Mouse (Mus musculus) macrophage (primary cell): ENCODE measurements around the gene Sgca. TPM values are rescaled to one million over a fixed set of nuclear protein-coding genes. Genes with fewer than 3 reads are reported as not detected.
A peak's percentile ranks its signal among the peaks of the same experiment; 100 is the strongest.
"Not testable (repeated sequence)": the region's sequence is repeated elsewhere in the genome, so short reads cannot be mapped to it uniquely, and the experiment has no call there.

Source experiments
- H3K27ac ChIP-seq: fragments of 350-480 bp; formaldehyde crosslinking; 2 replicates; pipeline ENCODE4 v1.9.0; 2021
- H3K36me3 ChIP-seq: fragments of 350-480 bp; formaldehyde crosslinking; 2 replicates; pipeline ENCODE4 v1.9.0; 2021; ENCODE audit errors: inconsistent target
- H3K4me3 ChIP-seq: fragments of 350-480 bp; formaldehyde crosslinking; 2 replicates; pipeline ENCODE4 v1.9.0; 2021; ENCODE audit errors: inconsistent target
- H3K79me2 ChIP-seq: fragments of 350-480 bp; formaldehyde crosslinking; 2 replicates; pipeline ENCODE4 v1.9.0; 2021; ENCODE audit errors: inconsistent target
- WGBS: methylation state at CpG from one replicate; pipeline ENCODE4 v1.1.7; 2026; ENCODE audit warnings: inconsistent platforms; ENCODE audit not compliant: missing documents; 5-methylcytosine and 5-hydroxymethylcytosine counted together
- polyA plus RNA-seq: library from polyadenylated mRNA; stranded (reverse); fragments of 250-400 nt; gene quantifications from 3 replicates; pipeline ENCODE4 v1.2.4, GENCODE M21; 2018; ENCODE audit warnings: inconsistent platforms
- total RNA-seq, 78 experiments: library from RNA; depleted of rRNA; stranded (reverse); fragments of 250-400 nt; gene quantifications; 1 replicate in 9 of 78; 2 replicates in 24 of 78; 3 replicates in 43 of 78; 4 replicates in 2 of 78; pipeline ENCODE4 v1.2.4; 2018; ENCODE audit warnings: inconsistent platforms in 56 of 78

The Sgca gene
- total RNA-seq (2018; cell fraction: chromatin; rRNA removed), result under 1 TPM in 1 of 26 experiments, not detected in 25; 0.51 TPM
- total RNA-seq (2018; cell fraction: cytosol; rRNA removed), result not detected
- 1 to 10 TPM in 2 of 26 experiments, not detected in 24; 1.5 to 1.6 TPM for total RNA-seq (2018; cell fraction: nucleus; rRNA removed)
- not detected in 3 replicates for polyA plus RNA-seq

DNA sequence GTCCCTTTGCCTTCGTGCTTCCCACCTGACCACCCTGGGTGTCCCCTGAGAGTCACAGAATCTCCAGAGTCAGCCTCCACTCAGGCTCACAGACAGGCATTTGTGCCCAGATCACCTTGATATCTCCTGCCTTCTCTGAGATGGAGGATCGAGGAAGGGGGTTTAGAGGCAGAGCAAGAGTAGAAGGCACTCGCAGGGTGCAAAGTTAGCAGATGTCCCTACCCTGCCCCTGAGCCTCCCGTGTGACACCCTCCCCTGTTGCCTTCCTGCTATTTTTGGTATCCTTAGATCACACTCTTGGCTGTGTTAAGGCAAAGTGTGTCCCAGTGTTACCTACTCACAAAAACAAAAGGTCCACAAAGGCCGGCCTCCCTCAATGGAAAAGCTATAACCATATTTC lies at the start of gene Sgca:
TSS of gene Sgca (minus strand) at position 129 of the 400 bp plus-strand sequence.
- Histone ChIP-seq H3K4me3 (no peak within 1 kb of the TSS), H3K79me2 (no peaks in the 10 kb centered on the region), H3K27ac (no peak within 1 kb of the TSS), H3K36me3 (no peaks in the 10 kb centered on the region)
- 83% methylated on average over 5 of the region's 5 CpGs for WGBS

DNA sequence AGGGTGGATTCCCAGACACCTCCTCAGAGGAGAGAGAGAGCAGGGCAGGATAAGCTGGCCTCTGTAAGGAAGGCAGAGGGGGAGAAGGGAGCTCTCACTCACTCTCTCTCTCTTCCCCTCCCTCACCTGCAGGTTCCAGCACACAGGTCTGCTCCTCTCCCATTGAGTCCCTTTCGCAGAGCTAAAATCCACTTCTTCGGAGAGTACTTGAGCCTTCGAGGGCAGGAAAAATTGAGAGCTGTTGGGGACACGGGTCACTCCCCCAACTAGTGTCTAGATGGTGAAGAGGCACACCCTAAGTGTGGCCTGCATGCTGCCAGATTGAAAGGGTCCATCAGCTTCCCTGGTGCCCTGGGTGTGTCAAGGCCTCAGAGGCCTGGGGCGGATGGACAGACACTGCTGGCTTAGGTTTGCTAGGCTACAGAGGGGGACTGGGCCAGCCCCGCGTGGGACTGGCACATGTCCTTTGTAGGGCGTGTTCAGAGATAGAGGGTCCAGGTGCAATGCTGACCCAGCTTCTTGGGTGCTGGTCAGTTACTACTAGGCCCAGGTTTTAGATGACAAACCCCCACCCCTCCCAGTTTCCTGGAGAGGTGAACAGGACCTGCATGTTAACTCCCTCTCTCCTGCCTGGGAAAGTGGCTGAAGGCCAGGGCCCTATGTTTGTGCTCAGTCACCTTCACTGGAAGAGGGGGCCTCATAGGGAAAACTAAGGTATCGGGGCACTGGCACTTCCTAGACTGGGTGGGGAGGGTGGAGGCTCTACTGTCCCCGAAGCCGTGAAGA lies 49.3 kb upstream of the Sgca start:
- WGBS, result 95% methylated on average over 11 of the region's 11 CpGs
- Histone ChIP-seq H3K36me3 (no peaks in the 10 kb centered on the region), H3K79me2 (no peaks in the 10 kb centered on the region), H3K4me3 (no peak overlapping the region), H3K27ac (no peak overlapping the region)

DNA sequence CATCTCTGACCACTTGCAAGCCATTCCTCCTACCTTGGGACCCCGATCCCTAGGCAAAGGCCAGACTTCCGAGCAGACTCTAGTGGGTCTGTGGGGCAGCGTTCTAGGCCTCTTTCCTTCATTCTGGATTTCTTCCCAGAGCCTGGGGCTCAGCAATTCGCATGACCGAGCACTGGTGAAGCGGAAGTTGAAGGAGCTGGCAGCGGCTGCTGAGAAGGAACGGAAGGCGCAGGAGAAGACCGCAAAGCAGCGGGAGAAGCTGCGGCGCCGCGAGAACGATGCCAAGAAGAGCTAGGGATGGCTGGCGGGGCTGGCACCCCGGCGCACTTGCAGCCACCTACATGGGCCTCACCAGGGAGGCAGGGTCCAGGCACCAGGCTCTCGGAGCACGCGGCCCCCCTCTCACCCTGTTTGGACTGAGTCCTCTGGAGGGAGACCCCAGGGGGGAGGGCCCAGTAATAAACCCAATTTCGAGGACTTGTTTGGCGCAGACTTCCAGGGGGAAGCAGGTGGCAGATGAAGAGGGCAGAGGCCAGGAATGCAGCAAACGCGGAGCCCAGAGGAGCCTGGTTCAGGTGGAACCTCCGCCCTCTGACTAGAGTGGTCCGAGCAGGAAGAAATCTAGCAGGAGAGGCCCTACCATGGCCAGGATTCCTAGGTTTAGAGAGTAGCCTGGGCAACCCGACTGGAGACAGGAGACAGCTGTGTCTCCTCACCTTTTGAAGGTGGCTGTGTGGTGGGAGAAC lies 48.5 kb upstream of the Sgca start:
- no peaks in the 10 kb centered on the region for H3K79me2 ChIP-seq
- no peaks in the 10 kb centered on the region for H3K36me3 ChIP-seq
- WGBS, result 83% methylated on average over 29 of the region's 29 CpGs
- H3K4me3 ChIP-seq, result no peak overlapping the region
- H3K27ac ChIP-seq, result no peak overlapping the region

DNA sequence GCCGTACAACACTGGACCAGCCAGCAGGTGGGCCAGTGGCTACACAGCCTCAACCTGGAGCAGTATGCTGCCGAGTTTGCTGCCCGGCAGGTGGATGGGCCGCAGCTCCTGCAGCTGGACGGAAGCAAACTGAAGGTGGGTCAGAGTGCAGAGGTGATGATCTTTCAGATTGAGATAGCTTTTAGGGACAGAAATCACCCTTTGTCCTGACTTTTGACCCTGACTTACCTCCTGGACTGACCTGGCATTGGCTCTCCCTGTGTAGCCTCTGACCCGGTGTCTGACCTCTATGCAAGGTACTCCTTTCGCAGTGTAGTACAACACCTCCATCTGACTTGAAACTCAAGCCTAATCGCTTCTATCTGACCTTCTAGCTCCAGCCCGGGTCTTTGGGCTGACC lies 47.4 kb upstream of the Sgca start:
- no peaks in the 10 kb centered on the region for H3K79me2 ChIP-seq
- no peak overlapping the region for H3K4me3 ChIP-seq
- WGBS, result 96% methylated on average over 9 of the region's 9 CpGs
- H3K36me3 ChIP-seq, result no peaks in the 10 kb centered on the region
- no peak overlapping the region for H3K27ac ChIP-seq

DNA sequence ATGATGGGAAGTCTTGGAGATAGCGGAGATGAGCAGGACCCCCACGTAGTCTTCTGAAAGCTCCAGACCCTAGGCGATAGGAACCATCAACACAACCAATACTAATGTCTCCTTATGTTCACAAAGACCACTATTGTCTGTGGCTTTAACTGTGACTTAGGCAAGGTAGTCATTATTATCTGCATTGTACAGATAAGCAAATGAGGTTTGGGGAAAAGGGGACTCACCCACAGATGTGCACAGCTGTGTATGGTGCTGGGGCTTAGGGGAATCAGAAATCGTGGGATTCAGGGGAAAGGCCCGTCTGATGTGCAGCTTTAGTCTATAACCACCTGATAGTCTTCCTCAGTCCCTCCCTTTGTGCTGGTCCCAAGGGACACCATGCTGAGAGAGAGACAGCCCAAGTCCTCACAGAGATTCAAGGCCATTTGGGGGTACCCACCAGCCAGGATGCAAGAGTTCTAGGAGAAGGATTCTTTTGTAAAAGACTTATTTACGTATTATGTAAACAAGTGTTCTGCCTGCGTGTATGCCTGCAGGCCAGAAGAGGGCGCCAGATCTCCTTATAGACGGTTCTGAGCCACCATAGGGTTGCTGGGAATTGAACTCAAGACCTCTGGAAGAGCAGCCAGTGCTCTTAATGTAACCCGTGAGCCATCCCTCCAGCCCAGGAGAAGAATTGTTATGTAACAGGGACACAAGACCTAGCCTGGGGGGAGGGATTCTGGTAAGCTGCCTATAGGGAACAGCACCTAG lies 46.3 kb upstream of the Sgca start:
- WGBS, result 83% methylated on average over 10 of the region's 10 CpGs
- no peaks in the 10 kb centered on the region for H3K36me3 ChIP-seq
- H3K4me3 ChIP-seq, result no peak overlapping the region
- no peaks in the 10 kb centered on the region for H3K79me2 ChIP-seq
- no peak overlapping the region for H3K27ac ChIP-seq

DNA sequence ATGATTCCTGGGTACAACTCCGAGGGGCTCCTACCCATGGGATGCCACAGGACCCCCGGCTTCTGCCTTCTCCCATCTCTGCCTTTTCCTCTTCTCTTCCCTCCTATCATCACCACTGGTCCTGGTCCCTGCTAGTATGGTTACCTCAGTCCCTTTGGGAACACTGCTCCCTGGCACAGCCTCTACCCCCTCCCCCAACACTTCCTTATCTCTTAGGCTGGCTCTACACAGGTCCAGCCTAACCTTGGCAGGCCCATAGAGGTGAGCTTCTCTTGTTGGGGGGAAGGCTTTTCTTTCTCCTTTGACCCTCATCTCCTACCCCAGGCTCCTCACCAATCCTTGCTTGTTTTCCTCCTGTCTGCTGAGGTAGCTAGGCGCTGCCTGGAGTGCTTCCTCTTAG lies 39.4 kb upstream of the Sgca start:
- Histone ChIP-seq H3K36me3 (no peaks in the 10 kb centered on the region), H3K4me3 (no peak overlapping the region)
- 83% methylated on average over 3 of the region's 3 CpGs for WGBS

DNA sequence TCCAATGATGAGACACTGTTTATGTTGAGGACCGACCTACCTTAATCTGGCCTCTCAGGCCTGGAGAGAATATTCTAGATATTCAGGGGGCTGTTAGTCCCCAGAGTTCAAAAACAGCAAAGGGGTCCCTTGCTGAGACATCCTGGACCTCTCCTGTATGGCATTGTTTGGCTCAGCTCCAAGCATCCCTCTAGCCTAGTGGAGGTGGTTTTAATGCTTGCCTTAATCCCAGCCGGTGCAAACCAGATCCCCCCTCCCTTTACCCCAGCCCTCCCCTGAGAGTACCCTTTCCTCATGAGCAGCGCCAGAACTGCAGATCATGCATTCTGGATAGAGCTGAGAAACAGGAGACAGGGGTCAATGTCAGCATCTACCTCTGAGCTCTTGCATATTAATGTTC lies 36.4 kb upstream of the Sgca start:
- 71% methylated on average over 3 of the region's 3 CpGs for WGBS
- Histone ChIP-seq H3K4me3 (no peak overlapping the region), H3K79me2 (no peaks in the 10 kb centered on the region), H3K36me3 (no peaks in the 10 kb centered on the region), H3K27ac (no peak overlapping the region)

More for the DNA sequence above, 39.4 kb upstream of the Sgca start:
- Histone ChIP-seq H3K27ac (no peak overlapping the region), H3K79me2 (no peaks in the 10 kb centered on the region)

DNA sequence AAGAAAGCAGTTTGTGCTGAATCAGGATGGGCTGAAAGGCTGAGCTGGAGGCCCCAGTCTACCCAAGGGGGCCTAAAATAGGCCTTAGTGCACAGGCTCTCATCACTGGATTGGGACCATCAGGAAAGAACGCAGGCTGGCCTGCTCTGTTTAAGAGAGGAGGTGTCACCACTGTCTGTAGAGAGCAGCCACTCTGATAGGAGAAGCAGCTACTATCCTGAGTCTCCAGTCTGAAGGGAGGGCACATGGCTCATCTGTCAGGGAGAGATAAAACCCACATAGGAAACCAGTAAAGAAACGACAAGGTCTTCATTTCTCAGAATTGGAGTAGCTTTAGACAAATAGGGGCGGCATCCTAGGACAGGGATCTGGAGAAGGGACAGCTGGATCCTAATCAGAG lies 35.9 kb upstream of the Sgca start:
- no peaks in the 10 kb centered on the region for H3K79me2 ChIP-seq
- H3K27ac ChIP-seq, result no peak overlapping the region

DNA sequence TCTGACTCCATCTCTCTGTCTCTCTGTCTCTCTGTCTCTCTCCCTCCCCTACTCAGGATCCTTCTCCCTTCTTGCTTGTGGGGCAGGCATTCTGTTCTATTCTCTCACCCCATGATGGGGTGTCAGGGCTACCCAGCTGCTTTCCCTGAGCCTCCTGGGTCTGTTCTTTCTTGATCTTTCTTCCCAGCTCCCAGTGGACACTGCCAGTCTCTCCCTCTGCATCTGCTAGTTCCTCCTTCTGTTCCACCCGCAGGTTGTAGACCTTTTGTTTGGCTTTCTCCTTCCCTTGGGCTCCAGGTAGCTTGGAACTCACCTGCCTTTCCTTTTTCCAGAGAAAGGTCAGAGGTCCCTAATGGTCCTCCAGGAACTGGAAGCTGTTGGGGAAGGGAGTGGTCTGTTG lies 35.3 kb upstream of the Sgca start:
- WGBS, result 40% methylated on average over 1 of the region's 1 CpGs
- no peak overlapping the region for H3K27ac ChIP-seq
- H3K36me3 ChIP-seq, result no peaks in the 10 kb centered on the region
- no peak overlapping the region for H3K4me3 ChIP-seq
- H3K79me2 ChIP-seq, result no peaks in the 10 kb centered on the region

More for the DNA sequence above, 35.9 kb upstream of the Sgca start:
- Histone ChIP-seq H3K36me3 (no peaks in the 10 kb centered on the region), H3K4me3 (no peak overlapping the region)
- WGBS, result 49% methylated on average over 3 of the region's 3 CpGs

DNA sequence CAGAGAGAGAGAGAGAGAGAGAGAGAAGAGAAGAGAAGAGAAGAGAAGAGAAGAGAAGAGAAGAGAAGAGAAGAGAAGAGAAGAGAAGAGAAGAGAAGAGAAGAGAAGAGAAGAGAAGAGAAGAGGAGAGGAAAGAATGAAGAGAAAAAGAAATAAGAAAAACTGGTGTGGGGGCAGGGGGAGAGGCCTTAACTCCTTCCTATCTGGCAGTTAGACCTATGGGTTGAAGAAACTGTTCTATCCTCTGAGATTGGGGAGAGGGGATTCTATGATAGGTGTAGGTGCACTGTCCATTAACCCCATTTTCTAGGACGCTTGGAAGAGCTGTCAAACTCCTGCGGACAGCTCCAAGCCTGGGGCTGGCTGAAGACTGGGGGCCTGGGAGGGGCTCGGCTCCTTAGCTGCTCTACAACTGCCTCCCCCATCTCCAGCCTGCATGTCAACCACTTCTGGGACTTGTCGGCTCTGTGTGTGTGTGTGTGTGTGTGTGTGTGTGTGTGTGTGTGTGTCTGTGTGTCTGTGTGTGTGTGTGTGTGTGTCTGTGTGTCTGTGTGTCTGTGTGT lies 34.8 kb upstream of the Sgca start:
- not testable (repeated sequence) for H3K27ac ChIP-seq, H3K36me3 ChIP-seq, H3K4me3 ChIP-seq, H3K79me2 ChIP-seq
- WGBS, result 80% methylated on average over 4 of the region's 4 CpGs

DNA sequence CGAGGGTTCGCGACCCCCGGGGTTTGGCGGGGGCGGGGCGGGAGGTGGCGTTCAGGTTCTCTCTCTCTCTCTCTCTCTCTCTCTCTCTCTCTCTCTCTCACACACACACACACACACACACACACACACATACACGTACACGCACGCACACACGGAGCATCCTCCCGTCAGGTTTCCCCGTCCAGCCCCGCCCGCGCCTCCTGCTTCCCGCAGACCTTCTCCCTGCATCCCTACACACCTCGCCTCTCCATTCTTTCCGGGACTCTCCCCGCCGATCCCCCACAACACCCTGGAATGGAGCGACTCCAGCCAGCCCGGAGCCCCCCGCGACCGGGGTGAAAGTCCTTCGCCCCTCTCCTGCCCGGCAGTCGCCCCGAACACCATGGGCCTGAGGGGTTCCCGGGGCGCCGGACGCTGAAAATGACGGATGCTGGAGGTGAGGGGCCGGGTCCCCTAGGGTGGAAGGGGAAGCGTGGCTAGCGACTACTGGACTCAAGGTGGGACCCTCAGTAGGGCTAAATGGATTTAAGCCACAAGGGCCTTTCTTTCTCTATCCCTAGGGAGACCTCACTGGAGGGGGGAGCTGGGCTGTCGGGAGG lies 34.1 kb upstream of the Sgca start:
- WGBS, result 17% methylated on average over 33 of the region's 40 CpGs
- no peaks in the 10 kb centered on the region for H3K79me2 ChIP-seq
- no peak overlapping the region for H3K27ac ChIP-seq
- peaks cover 4% of the 10 kb centered on the region; the same call in 1 of the 2 replicates for H3K36me3 ChIP-seq
- H3K4me3 ChIP-seq, result no peak overlapping the region

DNA sequence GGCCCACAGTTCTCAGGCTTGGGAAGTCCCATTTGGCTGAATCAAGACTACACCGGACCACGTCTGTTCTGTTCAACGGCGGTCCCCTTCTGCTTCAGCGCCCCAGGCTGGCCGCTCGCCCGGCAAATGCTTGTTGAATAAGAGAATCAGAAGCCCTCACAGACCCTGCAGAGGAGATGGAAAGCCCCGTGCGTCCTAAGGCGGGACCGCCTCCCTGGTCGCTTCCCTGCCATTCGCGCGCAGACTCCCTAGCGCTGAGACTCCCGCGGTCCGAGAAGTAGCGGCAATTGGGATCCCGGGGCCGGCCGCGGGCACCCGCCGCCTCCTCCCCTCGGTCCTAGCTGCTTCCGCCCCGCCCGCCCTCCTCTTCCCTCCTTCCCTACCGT lies 33.5 kb upstream of the Sgca start, which contains the start of gene Samd14:
TSS of gene Samd14 (plus strand) at position 251 of the 386 bp plus-strand sequence.
- Histone ChIP-seq H3K79me2 (no peaks in the 10 kb centered on the region), H3K27ac (no peak within 1 kb of the TSS), H3K36me3 (peaks cover 10% of the 10 kb centered on the region; the same call in 1 of the 2 replicates), H3K4me3 (peak within 1 kb of the TSS; percentile 31)
- WGBS, result under 1% methylated on average over 27 of the region's 32 CpGs

DNA sequence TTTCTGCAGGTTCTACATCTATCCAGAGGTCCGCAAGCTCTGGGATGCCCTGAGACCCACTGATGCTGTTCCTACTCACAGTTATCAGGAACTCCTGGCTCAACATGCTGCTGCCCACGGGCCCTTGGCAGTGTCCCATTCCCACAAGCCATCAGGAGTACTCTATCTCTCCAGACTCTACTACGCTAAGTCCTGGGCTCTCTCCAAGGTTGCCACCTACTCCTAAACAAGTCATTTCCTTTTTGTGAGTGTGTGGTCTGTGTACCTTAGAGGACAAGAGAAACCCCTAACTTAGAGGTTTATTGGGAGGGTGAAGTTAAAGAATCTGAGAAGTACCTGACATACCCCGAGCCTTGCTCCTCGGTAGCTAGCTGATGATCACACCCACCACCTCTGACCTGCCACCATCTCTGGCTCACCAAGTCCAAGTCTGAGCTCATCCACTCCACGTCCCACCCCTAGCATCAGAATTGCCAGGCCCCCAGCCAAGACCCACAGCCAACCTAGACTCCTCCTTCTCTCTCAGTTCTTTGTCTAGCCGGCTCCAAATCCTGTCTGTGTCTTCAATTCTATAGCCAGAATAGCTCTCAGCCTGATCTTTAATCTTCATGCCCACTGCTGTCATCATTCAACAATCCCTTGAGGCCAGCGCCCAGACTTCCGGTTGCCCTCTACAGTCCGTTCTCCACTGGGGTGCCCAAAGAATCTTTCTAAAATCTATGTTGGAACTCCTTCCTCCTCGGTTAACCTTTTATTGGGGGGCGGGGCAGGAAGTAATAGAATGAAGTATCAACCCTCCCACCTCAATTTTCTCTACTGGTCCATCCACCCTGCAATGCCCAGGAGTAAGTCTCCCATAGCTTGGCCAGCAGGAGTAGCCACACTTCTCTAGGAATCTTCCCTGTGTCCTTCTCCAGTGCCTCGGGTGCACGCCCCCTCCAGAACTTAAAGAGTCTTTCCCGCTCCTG lies 32.8 kb upstream of the Sgca start:
- H3K27ac ChIP-seq, result no peak overlapping the region
- H3K79me2 ChIP-seq, result no peaks in the 10 kb centered on the region
- peak overlapping the region; percentile 31 for H3K4me3 ChIP-seq
- WGBS, result 29% methylated on average over 12 of the region's 15 CpGs
- peaks cover 15% of the 10 kb centered on the region; the same call in 1 of the 2 replicates for H3K36me3 ChIP-seq
